Mouse (Mus musculus): ENCODE measurements around the gene Tnfsfm13.

Gene Tnfsfm13

DNA sequence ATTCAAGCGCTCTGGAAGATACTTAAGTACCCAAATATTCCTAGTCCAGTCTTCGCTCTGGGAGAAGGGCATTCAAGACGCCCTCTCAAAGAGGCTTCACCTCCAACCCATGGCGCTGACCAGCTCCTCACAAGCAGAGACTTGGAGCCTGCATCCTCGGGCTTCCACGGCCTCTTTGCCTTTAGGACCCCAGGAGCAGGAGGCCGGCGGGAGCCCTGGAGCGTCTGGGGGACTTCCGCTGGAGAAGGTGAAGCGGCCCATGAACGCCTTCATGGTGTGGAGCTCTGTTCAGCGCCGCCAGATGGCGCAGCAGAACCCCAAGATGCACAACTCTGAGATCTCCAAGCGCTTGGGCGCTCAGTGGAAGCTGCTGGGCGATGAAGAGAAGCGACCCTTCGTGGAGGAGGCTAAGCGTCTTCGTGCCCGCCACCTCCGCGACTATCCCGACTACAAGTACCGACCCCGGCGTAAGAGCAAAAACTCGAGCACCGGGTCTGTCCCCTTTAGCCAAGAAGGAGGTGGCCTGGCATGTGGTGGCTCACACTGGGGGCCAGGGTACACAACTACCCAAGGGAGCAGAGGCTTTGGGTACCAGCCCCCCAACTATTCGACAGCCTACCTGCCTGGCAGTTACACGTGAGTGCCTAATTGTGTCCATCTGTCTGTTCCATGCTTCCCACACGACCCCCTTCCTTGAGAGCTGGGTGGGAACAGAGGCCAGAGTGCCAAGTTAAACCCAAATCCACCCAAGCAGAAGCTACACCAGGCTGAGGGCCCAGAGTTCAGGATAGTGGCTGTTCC, 40.4 kb downstream of the Tnfsfm13 start, which contains the start of gene Sox15:
Sox15 (plus strand) TSS at position 51 of the 801 bp plus-strand sequence.
- DNase-seq (ENCODE audit: low spot score in 2 of 2) = no peak

- DNase-seq (ENCODE audit: low spot score in 2 of 2) = no peak
Measured at GRCm38 (mm10) chr11:69654760-69655159, 41.1 kb downstream of the Tnfsfm13 start.

DNA sequence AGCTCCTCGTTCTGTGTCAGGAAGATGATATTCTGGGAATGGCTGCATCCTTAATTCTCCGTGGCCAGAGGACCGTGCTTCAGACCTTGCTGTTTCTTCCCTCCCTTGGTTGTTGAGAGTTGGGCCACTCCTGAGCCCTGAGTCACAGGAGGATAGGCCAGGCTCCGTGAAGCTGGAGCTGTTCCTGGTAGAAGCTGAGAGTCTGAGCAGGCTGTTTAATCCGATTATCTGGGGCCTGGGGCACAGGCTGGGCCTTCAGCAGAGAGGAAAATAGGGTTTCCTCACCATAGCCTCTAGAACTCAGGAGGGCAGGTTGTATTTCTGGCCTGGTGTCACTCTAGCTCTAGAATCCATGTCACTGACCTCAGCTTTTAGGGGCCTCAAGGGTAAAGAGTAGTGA, 42.5 kb downstream of the Tnfsfm13 start:
- no peak for DNase-seq (ENCODE audit: low spot score in 2 of 2)

GRCm38 (mm10) chr11:69645860-69646259, 50.0 kb downstream of the Tnfsfm13 start:
- DNase-seq (ENCODE audit: low spot score in 2 of 2) = no peak

GRCm38 (mm10) chr11:69635471-69635870, 60.4 kb downstream of the Tnfsfm13 start:
- no peak for DNase-seq (ENCODE audit: low spot score in 2 of 2)

- DNase-seq (ENCODE audit: low spot score in 2 of 2) = peak in 1 of 2 experiments; percentile 62
Measured at GRCm38 (mm10) chr11:69633128-69633866, 62.6 kb downstream of the Tnfsfm13 start.
